Mouse (Mus musculus): Measurements from ENCODE around the gene Jam3. TPM values are rescaled to one million over a fixed set of nuclear protein-coding genes. Genes with fewer than 3 reads are reported as not detected.
"Not testable (repeated sequence)": the region's sequence is repeated elsewhere in the genome, so short reads cannot be mapped to it uniquely, and the experiment has no call there.

The Jam3 gene
- polyA plus RNA-seq, 1 experiment, result 53.5 TPM

DNA sequence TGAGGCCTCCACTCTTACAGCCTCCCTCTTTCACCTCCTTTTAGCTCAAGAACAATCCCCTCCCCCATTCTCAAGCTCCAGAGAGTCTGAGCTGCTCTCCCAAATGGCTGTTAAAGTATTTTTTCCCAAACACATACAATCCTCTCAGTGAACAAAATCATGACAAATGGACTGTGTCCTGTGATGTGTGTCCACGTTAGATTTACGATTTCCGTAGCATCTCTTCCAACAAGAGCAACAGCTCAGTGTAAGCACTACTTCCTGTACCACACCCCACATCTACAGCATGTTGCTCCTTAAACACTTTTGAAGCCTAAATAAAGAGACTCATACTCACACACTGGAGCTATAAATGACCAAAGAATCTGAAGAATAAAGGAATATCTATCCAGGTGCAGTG lies 10.4 kb upstream of the Jam3 start:
- TF ChIP-seq POLR2A (IDR thresholded peaks at IDR 0.05; ENCODE audit: borderline replicate concordance, extremely low read depth, insufficient read depth, insufficient read length, poor library complexity, severe bottlenecking), result no peak
- TF ChIP-seq CTCF (IDR thresholded peaks at IDR 0.05; ENCODE audit: borderline replicate concordance, extremely low read depth, insufficient read depth, insufficient read length), result no peak
- DNase-seq (ENCODE audit: low read depth), result no peak

GRCm38 (mm10) chr9:27164957-27165356 lies 9.7 kb upstream of the Jam3 start:
- TF ChIP-seq CTCF (IDR thresholded peaks at IDR 0.05; ENCODE audit: borderline replicate concordance, extremely low read depth, insufficient read depth, insufficient read length) (no peak), POLR2A (IDR thresholded peaks at IDR 0.05; ENCODE audit: borderline replicate concordance, extremely low read depth, insufficient read depth, insufficient read length, poor library complexity, severe bottlenecking) (no peak)
- no peak for DNase-seq (ENCODE audit: low read depth)

DNA sequence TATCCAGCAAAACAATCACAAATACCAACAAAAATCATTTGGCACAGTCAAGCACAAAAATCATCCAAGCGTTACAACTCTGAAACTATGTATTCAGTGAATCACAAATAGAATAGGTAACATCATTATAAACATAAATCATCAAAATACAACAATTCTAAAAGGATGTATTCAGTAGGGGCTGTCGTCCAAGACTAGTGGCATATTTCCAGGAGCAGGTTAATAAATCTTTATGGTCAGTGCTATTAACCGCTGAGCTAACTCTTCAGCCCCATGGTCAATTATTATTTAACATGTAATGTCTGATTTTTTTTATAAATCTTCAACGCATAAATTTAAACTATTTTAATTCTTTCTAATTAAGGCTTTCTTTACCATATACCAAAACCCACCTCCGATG lies 8.4 kb upstream of the Jam3 start:
- DNase-seq (ENCODE audit: low read depth), result not testable (repeated sequence)

DNA sequence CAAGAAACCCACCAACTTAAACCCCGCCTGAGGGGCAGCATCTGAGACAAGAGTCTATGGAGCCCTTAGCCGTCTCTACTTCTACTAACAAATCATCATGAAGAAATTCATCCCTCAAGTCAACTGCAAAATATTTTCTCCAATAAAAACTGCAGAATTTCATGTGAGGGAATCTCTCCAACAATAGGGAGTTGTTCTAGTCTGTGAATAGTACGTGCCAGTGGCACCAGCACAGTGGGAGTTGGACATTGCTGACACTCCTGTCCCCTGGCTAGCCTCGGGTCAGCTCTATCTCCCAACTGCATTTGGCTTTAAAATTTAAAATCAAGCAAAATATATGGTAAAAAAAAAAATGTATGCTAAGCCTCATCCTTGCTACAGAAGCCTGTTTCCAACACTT lies 1.4 kb downstream of the Jam3 start:
- TF ChIP-seq CTCF (IDR thresholded peaks at IDR 0.05; ENCODE audit: borderline replicate concordance, extremely low read depth, insufficient read depth, insufficient read length), result no peak
- DNase-seq (ENCODE audit: low read depth), result no peak

- TF ChIP-seq CTCF (IDR thresholded peaks at IDR 0.05; ENCODE audit: borderline replicate concordance, extremely low read depth, insufficient read depth, insufficient read length) (no peak), POLR2A (IDR thresholded peaks at IDR 0.05; ENCODE audit: borderline replicate concordance, extremely low read depth, insufficient read depth, insufficient read length, poor library complexity, severe bottlenecking) (no peak)
- DNase-seq (ENCODE audit: low read depth), result no peak
Observed at GRCm38 (mm10) chr9:27149836-27150235, 5.4 kb downstream of the Jam3 start.

DNA sequence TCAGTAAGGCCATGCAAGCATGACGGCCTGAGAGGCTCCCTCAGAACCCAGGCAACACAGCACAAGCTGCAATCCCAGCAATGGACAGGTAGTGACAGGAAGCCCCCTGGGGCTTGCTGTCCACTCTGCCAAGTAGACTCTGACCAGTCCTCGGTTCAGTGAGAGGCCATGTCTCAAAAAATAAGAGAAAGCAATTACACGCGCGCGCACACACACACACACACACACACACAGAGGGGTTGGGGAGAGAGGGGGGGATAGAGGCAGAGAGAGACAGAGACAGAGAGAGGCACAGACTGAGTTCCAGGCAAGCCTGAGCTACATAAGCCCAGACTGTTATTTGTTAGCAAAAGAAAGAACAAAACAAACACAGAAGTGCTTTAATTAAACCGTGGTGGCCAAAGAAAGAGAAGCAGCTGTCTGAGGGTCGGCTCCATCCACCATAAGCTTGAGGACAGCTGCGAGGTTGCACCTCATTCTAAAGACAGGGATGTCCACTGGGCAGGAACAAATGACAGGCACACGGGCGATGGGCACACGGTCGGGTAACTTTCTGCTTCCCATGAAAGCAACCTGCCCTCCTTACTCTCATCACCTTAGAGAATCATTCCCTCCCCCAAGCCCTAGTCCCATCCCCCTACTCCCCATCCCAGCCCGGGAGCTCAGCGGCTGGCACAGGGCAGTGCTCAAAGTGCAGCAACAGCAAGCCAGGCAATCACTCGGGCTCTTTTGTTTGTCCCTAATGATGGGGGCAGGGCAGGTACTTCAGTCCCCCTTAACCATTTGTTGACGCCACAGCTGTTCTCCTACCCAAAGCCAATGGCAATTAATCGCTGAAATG lies 6.4 kb downstream of the Jam3 start:
- DNase-seq (ENCODE audit: low read depth), result peak; percentile 96
- TF ChIP-seq POLR2A (IDR thresholded peaks at IDR 0.05; ENCODE audit: borderline replicate concordance, extremely low read depth, insufficient read depth, insufficient read length, poor library complexity, severe bottlenecking), result no peak
- TF ChIP-seq CTCF (IDR thresholded peaks at IDR 0.05; ENCODE audit: borderline replicate concordance, extremely low read depth, insufficient read depth, insufficient read length), result no peak

- TF ChIP-seq POLR2A (IDR thresholded peaks at IDR 0.05; ENCODE audit: borderline replicate concordance, extremely low read depth, insufficient read depth, insufficient read length, poor library complexity, severe bottlenecking), result no peak
- TF ChIP-seq CTCF (IDR thresholded peaks at IDR 0.05; ENCODE audit: borderline replicate concordance, extremely low read depth, insufficient read depth, insufficient read length), result no peak
- DNase-seq (ENCODE audit: low read depth), result no peak
Observed at GRCm38 (mm10) chr9:27147946-27148345, 7.3 kb downstream of the Jam3 start.

DNA sequence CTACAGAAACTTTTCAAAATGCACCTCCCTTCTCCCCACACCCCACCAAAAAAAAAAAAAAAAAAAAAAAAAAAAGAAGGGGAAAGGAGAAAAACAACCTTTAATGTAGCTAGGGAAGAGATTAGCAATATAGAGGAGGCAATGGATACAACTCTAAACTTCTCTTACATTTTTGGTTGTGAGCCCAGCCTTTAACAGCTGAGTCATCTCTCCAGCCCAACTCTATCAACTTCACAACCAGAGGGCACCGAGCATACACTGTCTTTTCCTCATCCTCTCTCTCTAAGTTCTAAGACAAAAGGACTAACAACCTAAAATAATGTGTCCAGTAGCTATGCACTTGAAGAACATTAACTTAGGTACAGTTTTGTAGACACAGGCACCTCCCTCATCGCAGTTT lies 8.4 kb downstream of the Jam3 start:
- no peak for DNase-seq (ENCODE audit: low read depth)
- no peak for TF ChIP-seq POLR2A (IDR thresholded peaks at IDR 0.05; ENCODE audit: borderline replicate concordance, extremely low read depth, insufficient read depth, insufficient read length, poor library complexity, severe bottlenecking)
- no peak for TF ChIP-seq CTCF (IDR thresholded peaks at IDR 0.05; ENCODE audit: borderline replicate concordance, extremely low read depth, insufficient read depth, insufficient read length)

- DNase-seq (ENCODE audit: low read depth), result no peak
- TF ChIP-seq CTCF (IDR thresholded peaks at IDR 0.05; ENCODE audit: borderline replicate concordance, extremely low read depth, insufficient read depth, insufficient read length) (no peak), POLR2A (IDR thresholded peaks at IDR 0.05; ENCODE audit: borderline replicate concordance, extremely low read depth, insufficient read depth, insufficient read length, poor library complexity, severe bottlenecking) (no peak)
Observed at GRCm38 (mm10) chr9:27144996-27145395, 10.2 kb downstream of the Jam3 start.

- TF ChIP-seq POLR2A (IDR thresholded peaks at IDR 0.05; ENCODE audit: borderline replicate concordance, extremely low read depth, insufficient read depth, insufficient read length, poor library complexity, severe bottlenecking) (no peak), CTCF (IDR thresholded peaks at IDR 0.05; ENCODE audit: borderline replicate concordance, extremely low read depth, insufficient read depth, insufficient read length) (no peak)
Observed at GRCm38 (mm10) chr9:27144271-27144840, 10.9 kb downstream of the Jam3 start.

DNA sequence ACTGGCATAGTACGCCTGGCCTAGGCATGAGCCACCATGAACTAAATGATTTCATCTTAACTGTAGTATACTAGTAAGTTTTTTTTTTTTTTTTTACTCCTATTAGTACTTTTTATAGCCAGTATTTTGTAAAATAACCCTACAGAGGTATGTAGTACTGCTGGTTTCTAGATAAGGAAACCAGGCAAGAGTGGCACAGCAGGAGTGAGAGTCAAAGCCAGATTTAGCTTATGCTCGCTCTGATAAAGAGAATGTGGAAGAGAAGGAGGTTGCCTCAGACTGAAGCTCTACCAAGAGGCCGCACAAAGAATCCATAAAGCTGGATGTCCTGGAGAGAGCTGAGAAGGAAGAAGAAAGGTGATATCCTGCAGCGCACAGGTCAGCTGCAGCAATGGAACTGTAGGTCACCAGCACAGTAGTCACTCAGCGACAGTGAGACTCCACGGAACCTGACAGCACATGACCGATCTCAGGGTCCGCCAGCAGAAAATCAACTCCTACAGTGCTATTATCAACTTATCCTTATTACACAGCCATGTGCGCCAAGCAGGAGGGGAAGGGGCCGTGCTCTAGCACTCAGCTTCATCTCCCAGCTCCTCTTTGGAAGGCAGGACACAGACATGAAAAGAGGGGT lies 14.7 kb downstream of the Jam3 start:
- DNase-seq (ENCODE audit: low read depth), result no peak
- no peak for TF ChIP-seq CTCF (IDR thresholded peaks at IDR 0.05; ENCODE audit: borderline replicate concordance, extremely low read depth, insufficient read depth, insufficient read length)
- no peak for TF ChIP-seq POLR2A (IDR thresholded peaks at IDR 0.05; ENCODE audit: borderline replicate concordance, extremely low read depth, insufficient read depth, insufficient read length, poor library complexity, severe bottlenecking)

More at GRCm38 (mm10) chr9:27144271-27144840, 10.9 kb downstream of the Jam3 start:
- no peak for DNase-seq (ENCODE audit: low read depth)

GRCm38 (mm10) chr9:27136651-27137050 lies 18.6 kb downstream of the Jam3 start:
- no peak for DNase-seq (ENCODE audit: low read depth)

More at GRCm38 (mm10) chr9:27136651-27137050, 18.6 kb downstream of the Jam3 start:
- TF ChIP-seq POLR2A (IDR thresholded peaks at IDR 0.05; ENCODE audit: borderline replicate concordance, extremely low read depth, insufficient read depth, insufficient read length, poor library complexity, severe bottlenecking), result no peak
